Comparison of ENCODE assay signal across 8 mouse cellular contexts in the genomic region with DNA sequence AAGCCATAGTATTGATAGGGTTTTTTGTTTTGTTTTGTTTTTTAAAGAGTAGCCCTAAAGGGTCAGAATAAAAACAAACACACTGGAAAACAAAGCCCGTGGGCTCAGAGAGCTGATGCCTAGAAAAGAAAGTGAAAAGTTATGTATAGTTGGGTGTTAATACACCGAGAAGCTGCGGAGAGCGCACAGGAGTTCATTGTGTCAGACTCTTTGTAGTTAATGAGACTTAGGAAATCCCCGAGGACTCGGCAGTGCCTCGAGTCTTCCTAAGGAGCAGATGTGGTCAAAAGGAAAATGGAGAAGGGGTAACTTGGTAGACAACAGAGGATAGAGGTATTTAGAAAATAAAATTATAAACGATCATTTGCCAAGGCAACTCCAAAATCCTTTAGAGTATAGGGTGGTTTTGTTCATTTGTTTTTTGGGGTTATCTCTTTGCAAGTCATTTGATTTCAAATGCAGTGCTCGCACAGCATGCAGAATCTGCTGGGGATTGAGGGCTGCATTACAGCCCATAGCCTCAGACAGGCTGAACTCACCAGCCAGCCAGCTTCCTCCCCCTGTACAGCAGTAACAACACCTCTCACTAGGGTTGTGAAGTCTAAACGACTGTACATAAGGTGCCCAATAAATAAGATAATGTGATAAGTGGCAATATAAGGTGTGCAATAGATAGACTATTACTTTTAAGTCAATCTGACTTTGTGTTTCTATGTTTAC. TPM values are rescaled to one million over a fixed set of nuclear protein-coding genes. Genes with fewer than 3 reads are reported as not detected.
DNase-seq lines count a peak whose midpoint lies in the region; ATAC-seq and TF ChIP-seq lines count a peak whose summit lies in the region.

No protein-coding gene starts in this region.

- TF ChIP-seq CTCF in lung, embryonic 14.5 days (IDR thresholded peaks at IDR 0.05; ENCODE audit: low read depth), result no peak
- no peak for TF ChIP-seq CTCF in intestine, postnatal 0 days (IDR thresholded peaks at IDR 0.05; ENCODE audit: low read depth)

- 9% methylated on average over 10 of the region's 10 CpGs for WGBS in lung, embryonic 14.5 days
- 5% methylated on average over 10 of the region's 10 CpGs for WGBS in embryonic facial prominence, embryonic 14.5 days
- 11% methylated on average over 10 of the region's 10 CpGs for WGBS in intestine, postnatal 0 days

- H3K4me2 ChIP-seq in lung, embryonic 14.5 days, result peak overlapping the region; percentile 81
- peak overlapping the region; percentile 75 for H3K4me2 ChIP-seq in embryonic facial prominence, embryonic 14.5 days (ENCODE audit: low read depth, low read length)
- H3K4me2 ChIP-seq in intestine, postnatal 0 days (replicated peaks; ENCODE audit: low read depth), result peak overlapping the region; percentile 73

- peak overlapping the region; percentile 40 for H3K9ac ChIP-seq in lung, embryonic 14.5 days
- no peak overlapping the region; the same call in 1 of the 2 replicates for H3K9ac ChIP-seq in embryonic facial prominence, embryonic 14.5 days (ENCODE audit: low read depth, low read length)
- H3K9ac ChIP-seq in intestine, postnatal 0 days (ENCODE audit: low read depth, low read length), result peak overlapping the region; percentile 32; the same call in 1 of the 2 replicates

- peak overlapping the region; percentile 40 for H3K4me3 ChIP-seq in lung, embryonic 14.5 days (ENCODE audit: low read depth, low read length)
- peak overlapping the region; percentile 40 for H3K4me3 ChIP-seq in embryonic facial prominence, embryonic 14.5 days (ENCODE audit: low read depth, low read length)
- H3K4me3 ChIP-seq in intestine, postnatal 0 days (ENCODE audit: low read depth, low read length), result peak overlapping the region; percentile 42

- H3K27ac ChIP-seq in lung, embryonic 14.5 days (ENCODE audit: low read depth), result no peak overlapping the region
- no peak overlapping the region for H3K27ac ChIP-seq in embryonic facial prominence, embryonic 14.5 days (replicated peaks; ENCODE audit: low read depth, low read length)
- peak overlapping the region; percentile 65 for H3K27ac ChIP-seq in intestine, postnatal 0 days (ENCODE audit: low read depth, low read length)

- no peaks in the 10 kb centered on the region for H3K27me3 ChIP-seq in lung, embryonic 14.5 days (ENCODE audit: insufficient read depth, low read length)
- no peaks in the 10 kb centered on the region for H3K27me3 ChIP-seq in embryonic facial prominence, embryonic 14.5 days (replicated peaks; ENCODE audit: control insufficient read depth, insufficient read depth, low read length)
- H3K27me3 ChIP-seq in intestine, postnatal 0 days (replicated peaks; ENCODE audit: control insufficient read depth, insufficient read depth, low read length), result no peaks in the 10 kb centered on the region

- DNase-seq in lung, embryonic 14.5 days, result no peak
- no peak for DNase-seq in lung, postnatal 36 days
- peak; percentile 50 for DNase-seq in embryonic facial prominence, embryonic 14.5 days (ENCODE audit: low spot score)
- peak; percentile 44 for DNase-seq in retina, embryonic 14.5 days (ENCODE audit: low spot score)
- DNase-seq in right cerebral cortex, adult 2 months (ENCODE audit: low spot score in 2 of 2), result no peak
- no peak for DNase-seq in urinary bladder, postnatal 4 days (ENCODE audit: low spot score in 2 of 2)

- peaks cover 10% of the 10 kb centered on the region; the same call in 1 of the 2 replicates for H3K36me3 ChIP-seq in lung, embryonic 14.5 days (ENCODE audit: insufficient read depth)
- H3K36me3 ChIP-seq in embryonic facial prominence, embryonic 14.5 days (ENCODE audit: control insufficient read depth, insufficient read depth, low read length), result peaks cover 19% of the 10 kb centered on the region
- 0 out of 2 replicates have a peak, but pooled peaks cover 8% of the 10 kb centered on the region for H3K36me3 ChIP-seq in intestine, postnatal 0 days (ENCODE audit: control insufficient read depth, insufficient read depth)

- ATAC-seq in lung, embryonic 14.5 days (ENCODE audit: insufficient read depth), result no peak
- ATAC-seq in embryonic facial prominence, embryonic 14.5 days (ENCODE audit: low read depth), result no peak
- ATAC-seq in intestine, postnatal 0 days, result peak; percentile 73
- ATAC-seq in megakaryocyte progenitor cell, adult 5-6 weeks (replicated peaks; ENCODE audit: poor library complexity), result no peak

- H3K4me1 ChIP-seq in lung, embryonic 14.5 days (ENCODE audit: insufficient read depth), result 0 out of 2 replicates have a peak, but pooled peaks cover 5% of the 10 kb centered on the region
- peaks cover 8% of the 10 kb centered on the region for H3K4me1 ChIP-seq in embryonic facial prominence, embryonic 14.5 days (ENCODE audit: control insufficient read depth, insufficient read depth, low read length)
- H3K4me1 ChIP-seq in intestine, postnatal 0 days (replicated peaks; ENCODE audit: control insufficient read depth, insufficient read depth, low read length), result 0 out of 2 replicates have a peak, but pooled peaks cover 4% of the 10 kb centered on the region

- no peaks in the 10 kb centered on the region for H3K9me3 ChIP-seq in lung, embryonic 14.5 days (ENCODE audit: low read depth, low read length)
- H3K9me3 ChIP-seq in embryonic facial prominence, embryonic 14.5 days (ENCODE audit: control insufficient read depth, low read length), result no peaks in the 10 kb centered on the region
- H3K9me3 ChIP-seq in intestine, postnatal 0 days (ENCODE audit: control insufficient read depth), result no peaks in the 10 kb centered on the region

RNA-seq across cellular contexts. Expression of a gene that starts 18.1 kb away (rescaled TPM):
- 60.3 and 63.1 TPM in 2 replicates for polyA plus RNA-seq in lung, embryonic 14.5 days (2014; fragmentation: Nextera tagmentation; extraction: Ambion mirVana)
- polyA plus RNA-seq in embryonic facial prominence, embryonic 14.5 days (2014; fragmentation: Nextera tagmentation; extraction: Ambion mirVana), result 47.2 and 50.1 TPM in 2 replicates
- 20.0 and 24.5 TPM in 2 replicates for polyA plus RNA-seq in intestine, postnatal 0 days (2015; fragmentation: Nextera tagmentation; extraction: Ambion mirVana)
- total RNA-seq in megakaryocyte progenitor cell, adult 5-6 weeks (2015), result 77.5 and 85.6 TPM in 2 replicates
- 47.0 and 53.9 TPM in 2 replicates for total RNA-seq in megakaryocyte progenitor cell, adult 5-6 weeks (2017)

Comparison
In these comparisons a context has a peak if more than half of its experiments do, and no peak if none do; other contexts are left out.
1. DNase-seq: peak in embryonic facial prominence, embryonic 14.5 days (single experiment) and retina, embryonic 14.5 days (single experiment); none in lung, embryonic 14.5 days (single experiment), lung, postnatal 36 days (single experiment), right cerebral cortex, adult 2 months (0 of 2) and urinary bladder, postnatal 4 days (0 of 2).
2. Peak in every context shown above with its lines, with median percentiles within 50 percentile points of each other: H3K4me2 ChIP-seq and H3K4me3 ChIP-seq.